Mouse (Mus musculus) CH12.LX (cell line): ENCODE data around the gene Tmem131l.

ENCODE experiments used
- CHD1 ChIP-seq: IDR thresholded peaks from 2 replicates; pipeline ENCODE4 v1.6.1; 2012; ENCODE audit warnings: low read depth, low read length, improper control_type of control experiment, inconsistent platforms
- MAZ ChIP-seq: IDR thresholded peaks from 2 replicates; pipeline ENCODE4 v1.6.1; 2012; ENCODE audit warnings: low read depth, mild to moderate bottlenecking, inconsistent platforms, low read length, improper control_type of control experiment, moderate library complexity
- NELFE ChIP-seq: IDR thresholded peaks from 2 replicates; pipeline ENCODE4 v1.6.1; 2011; ENCODE audit warnings: low read depth, low read length, improper control_type of control experiment
- POLR2A ChIP-seq: IDR thresholded peaks from 2 replicates; pipeline ENCODE4 v1.6.1; 2011; ENCODE audit warnings: low read depth, mild to moderate bottlenecking, improper control_type of control experiment, low read length
- TBP ChIP-seq: conservative IDR thresholded peaks from 2 replicates; pipeline ENCODE4 v1.6.1; 2011; ENCODE audit warnings: low read depth, low read length, improper control_type of control experiment
- ZKSCAN1 ChIP-seq: IDR thresholded peaks from 2 replicates; pipeline ENCODE4 v1.6.1; 2012; ENCODE audit warnings: low read depth, inconsistent platforms, low read length, improper control_type of control experiment, borderline replicate concordance

DNA sequence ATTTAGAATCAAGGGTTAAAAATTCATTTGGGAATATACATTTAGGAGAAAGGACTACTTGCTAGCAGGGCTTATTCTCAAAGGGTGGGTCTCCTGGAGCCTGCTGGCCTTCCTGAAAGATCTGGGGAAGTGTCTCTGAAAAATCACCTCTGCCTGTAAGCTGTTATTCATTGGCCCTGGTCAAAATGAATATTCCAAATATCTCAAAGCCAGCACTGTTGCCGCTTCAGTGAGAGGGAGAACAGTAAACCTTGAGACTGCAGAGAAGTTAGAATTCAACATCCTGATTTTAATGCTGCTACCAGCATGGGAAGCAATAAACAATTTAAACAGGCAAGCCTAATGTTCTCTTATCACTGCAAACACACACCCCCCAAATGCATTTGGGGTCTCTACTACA, 1.8 kb downstream of the Tmem131l start:
- TF ChIP-seq POLR2A = no peak
- TF ChIP-seq CHD1 = no peak; the same call in 1 of the 2 replicates
- TF ChIP-seq MAZ = no peak
- no peak for TF ChIP-seq TBP
- TF ChIP-seq ZKSCAN1 = no peak
- no peak for TF ChIP-seq NELFE
